Mouse (Mus musculus): ENCODE data around the gene Ift80.

DNA sequence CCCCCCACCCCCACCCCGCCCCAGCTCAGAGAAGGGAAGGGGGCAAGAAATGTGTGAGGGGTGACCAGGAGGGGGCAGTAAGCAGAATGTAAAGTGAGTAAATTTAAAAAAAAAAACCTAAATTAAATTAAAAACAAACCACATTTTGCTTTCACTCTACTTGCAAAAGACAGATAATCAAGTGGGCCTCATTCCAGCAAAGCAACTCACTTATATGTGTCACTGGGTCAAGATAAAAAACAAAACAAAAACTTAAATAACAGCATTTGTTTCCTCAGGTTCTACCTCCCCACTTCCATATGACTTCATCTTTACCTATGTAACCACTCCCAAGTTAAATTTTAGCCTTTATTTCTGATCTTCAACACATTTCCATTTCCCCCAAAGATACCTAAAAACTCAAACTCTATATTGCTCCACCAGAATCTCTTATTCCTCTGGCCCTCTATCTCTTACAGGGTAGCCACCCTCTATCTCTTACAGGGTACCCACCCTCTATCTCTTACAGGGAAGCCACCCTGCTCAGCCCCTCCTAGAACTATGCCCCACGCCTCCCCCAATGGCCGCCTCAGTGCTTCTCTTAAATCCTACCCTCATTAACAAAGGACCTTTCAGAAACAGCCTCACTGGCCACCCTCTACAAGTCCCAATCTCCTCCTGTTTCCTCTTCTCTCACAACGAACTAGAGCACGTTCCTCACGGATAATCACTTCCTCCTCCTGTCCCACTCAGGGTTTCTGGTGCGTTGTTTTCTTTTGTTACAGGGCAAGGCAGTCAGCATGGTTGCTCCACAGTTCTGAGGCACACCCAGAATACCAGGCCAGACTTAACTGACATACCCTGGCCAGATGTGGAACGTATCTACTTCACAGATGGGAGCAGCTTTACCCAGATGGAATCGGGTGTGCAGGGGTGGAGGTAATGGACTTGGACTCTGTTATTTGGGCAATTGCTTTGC lies 28.6 kb downstream of the Ift80 start:
- TF ChIP-seq CTCF (IDR thresholded peaks at IDR 0.05; ENCODE audit: low read depth) (no peak), EP300 (IDR thresholded peaks at IDR 0.05; ENCODE audit: low read depth) (peak; percentile 34; the same call in 1 of the 2 replicates)

Data from liver, postnatal 0 days (tissue).